Mouse (Mus musculus) right cerebral cortex, adult 18-20 months (tissue): ENCODE measurements around the gene Clec16a.

ENCODE experiments used
- DNase-seq: peaks from one replicate; pipeline ENCODE4 v3.0.0; 2022; ENCODE audit warnings: mixed read lengths

Gene Clec16a

DNA sequence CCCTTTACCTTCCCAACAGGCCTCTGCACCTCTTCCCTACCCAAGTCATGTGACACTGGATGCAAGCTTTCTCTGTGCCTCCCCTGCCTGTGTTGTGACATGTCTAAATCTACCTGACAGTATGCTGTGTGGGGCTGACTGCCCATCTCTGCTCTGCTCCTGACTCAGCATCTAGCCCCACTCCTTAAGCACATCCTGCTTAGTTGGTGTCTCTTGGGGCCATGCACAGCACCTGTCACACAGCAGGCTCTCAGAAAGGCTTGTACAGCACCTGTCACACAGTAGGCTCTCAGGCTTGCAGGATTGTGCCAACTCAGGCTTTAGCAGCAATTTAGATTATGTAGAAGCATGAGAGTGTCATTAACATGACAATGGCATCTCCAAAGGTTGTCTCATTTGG lies 106.7 kb downstream of the Clec16a start:
- no peak for DNase-seq

DNA sequence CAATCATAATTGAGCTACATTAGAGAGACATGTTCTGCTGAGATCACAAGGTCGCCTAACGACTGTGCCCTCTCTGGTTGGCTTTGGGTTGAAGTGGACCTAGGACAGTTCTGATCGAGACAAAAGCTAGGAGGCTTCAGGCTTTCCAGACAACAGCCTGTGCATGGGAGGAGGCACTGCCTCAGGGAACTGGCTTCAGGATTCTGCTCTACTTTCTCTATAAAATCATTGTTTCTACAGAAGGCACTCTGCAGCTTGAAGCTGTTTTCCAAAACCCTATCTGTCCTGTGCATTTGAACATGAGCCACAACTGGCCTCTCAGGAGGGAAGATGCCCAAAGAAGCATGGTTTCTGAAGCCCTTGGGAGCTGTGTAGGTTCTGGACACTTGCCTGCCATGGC lies 107.8 kb downstream of the Clec16a start:
- no peak for DNase-seq

DNA sequence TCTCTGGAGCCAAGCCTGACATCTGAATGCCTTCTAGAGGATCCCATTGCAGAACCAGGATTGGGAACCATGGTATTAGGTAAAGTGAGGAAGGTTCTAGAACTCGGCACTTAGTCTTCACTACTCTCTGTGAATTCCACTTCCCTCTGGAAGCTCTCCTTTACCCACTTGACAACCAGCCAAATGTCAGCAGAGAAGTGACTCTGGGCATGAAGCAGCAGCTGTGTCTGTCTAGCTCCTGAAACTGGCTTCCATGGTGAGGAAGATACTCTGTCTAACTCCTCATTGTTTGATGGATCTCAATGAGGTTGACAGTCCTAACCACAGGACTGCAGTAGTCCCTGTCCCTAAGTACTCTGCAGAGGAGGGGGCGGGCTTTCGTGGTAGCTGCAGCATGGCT lies 110.1 kb downstream of the Clec16a start:
- DNase-seq, result peak; percentile 20

- no peak for DNase-seq
Observed at GRCm38 (mm10) chr16:10655926-10656325, 110.8 kb downstream of the Clec16a start.

DNA sequence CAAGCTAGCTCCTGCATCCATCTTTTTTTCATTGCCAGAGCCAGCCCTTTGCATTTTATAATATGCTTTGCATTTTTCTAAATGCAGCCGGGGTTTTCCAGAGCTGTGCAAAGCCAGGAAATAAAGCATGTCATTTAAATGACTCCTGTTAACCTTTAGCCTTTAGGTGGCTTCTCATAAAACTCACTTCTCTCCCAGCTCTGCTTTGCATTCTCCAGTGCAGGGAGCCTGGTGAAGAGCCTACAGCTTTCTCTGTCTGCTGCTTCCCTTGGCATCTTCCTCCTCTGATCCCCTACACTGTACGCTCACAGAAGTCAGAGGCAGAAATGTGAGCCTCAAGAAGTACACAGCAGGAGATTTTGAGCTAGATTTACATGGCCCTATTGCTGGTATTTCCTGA lies 111.3 kb downstream of the Clec16a start:
- no peak for DNase-seq

DNA sequence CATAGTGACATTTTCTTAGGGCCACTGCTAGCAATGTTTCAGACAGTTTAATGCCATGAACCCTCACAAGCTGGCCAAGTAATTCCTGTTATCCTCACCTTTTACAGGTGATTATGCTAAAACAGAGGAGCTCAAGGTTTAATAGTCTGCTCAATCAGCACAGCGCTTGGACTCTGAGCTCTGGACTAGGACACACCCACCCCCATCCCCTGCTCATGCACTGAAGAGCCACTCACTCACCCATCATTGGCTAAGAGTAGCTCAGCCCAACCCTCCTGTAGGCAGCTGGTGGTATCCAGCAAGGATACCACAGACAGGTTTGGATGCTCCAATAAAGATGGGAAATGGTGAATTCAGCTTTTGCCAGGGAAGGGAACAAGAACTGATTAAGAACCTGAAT lies 111.8 kb downstream of the Clec16a start:
- DNase-seq, result no peak

GRCm38 (mm10) chr16:10659211-10659610 lies 114.1 kb downstream of the Clec16a start:
- DNase-seq, result no peak

DNA sequence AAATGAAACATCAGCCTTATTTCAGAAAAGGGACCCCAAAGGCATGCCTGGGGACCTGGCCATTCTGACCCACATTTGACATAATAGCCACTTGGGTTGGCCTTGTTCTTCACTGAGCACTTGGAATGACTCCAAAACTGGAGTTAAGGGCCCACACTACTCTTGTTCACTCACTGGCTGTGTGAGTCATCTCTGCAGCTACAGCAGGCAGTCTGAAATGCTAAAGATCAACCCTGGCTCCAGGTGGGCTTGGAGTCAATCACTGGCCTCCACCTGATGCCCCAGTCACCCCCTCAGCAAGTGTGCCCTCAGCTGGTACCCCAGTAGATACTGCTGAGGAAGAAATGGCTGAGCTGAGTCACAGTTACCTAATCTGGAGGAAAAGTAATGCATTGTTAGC lies 115.4 kb downstream of the Clec16a start:
- DNase-seq, result peak; percentile 52

- no peak for DNase-seq
Observed at GRCm38 (mm10) chr16:10661385-10661784, 116.2 kb downstream of the Clec16a start.

DNA sequence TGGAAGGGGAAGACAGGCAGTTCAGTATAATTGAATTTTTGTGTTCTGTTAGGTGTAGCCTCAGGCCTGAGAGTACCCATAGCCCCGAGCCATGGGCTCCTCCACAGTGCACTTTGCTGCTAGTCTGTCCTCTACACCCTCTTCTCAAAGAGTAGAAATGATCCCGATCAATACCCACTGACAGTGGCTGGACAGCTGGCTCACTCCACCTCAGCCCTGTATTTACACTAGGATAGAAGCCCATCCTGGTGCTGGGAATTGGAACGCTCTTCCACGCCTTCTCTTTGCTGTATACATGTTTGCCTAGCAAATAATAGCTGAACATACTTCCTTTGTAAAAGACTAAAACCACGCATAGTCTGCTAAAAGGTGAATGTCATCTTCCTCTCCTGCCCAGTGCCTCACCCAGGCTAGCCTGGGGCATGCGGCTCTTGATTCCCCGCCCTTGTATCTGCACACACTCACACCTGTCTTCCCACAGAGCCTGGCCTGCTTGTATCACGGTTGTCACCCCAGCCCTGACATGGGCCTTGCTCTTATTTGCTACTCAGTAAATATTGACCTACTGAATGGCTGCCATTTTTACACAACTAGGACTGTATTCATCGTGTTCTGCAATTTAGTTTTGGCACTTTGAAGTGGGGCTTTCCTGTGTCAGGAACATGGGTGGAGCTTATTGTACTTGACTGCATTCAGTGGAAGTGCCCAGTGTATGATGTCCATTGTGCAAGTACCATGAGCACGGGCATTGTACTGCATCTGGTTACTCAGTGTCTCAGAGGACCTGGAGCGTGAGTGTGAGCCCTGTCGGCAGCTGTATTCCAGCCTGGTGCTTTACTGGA lies 119.0 kb downstream of the Clec16a start:
- DNase-seq, result no peak

GRCm38 (mm10) chr16:10664921-10665894 lies 120.1 kb downstream of the Clec16a start:
- peak; percentile 43 for DNase-seq

DNA sequence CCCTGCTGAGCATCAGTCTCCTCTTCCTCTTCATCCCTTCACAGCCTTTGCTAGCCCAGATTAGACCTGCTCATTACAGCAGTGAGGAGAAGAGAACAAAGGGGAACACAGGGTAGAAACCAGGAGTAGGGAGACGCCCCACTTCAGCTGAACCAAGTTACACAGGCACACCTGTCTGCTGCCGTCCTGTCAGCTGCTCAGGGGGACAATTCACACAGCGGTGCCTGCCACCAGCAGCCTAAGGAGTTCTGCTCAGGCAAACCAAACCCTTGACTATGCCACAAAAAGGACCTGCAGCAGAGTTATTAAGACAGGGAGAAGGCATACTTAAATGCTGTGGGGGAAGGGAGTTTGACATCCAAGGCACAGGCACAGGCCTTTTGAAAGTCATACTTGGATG lies 121.6 kb downstream of the Clec16a start:
- DNase-seq, result no peak

GRCm38 (mm10) chr16:10668453-10668852 lies 123.3 kb downstream of the Clec16a start:
- DNase-seq, result no peak

DNA sequence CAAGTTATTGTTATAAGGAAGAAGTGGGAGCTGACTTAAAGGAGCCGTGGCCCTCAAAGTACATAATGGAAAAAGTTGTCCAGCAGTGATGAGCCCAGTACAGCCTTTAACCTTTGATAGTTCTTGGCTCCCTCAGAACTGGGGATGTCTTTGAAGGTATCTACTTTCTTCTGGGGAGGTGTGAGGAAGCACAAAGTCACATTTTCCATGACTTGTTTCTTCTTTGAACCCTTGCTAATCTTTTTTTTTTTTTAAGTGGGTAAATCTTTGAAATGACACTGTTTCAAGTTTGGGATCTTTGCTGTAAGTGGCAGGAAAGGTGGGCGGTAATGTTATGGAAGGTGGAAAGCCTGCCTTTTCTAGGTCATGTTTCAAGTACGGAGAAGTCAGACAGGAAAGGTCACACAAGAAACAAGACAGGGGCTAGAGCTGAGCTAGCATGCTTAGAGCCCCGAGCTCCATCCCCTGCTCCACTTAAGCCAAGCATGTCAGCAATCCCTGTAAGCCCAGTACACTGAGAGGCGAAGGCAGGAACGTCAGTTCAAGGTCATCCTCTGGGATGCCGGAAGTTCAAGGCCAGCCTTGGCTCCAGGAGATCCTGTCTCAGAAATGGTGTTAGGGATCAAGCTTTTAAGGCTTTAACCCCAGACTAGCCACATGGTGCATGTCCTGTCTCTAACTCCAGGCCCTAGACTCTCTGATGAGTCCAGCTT lies 124.0 kb downstream of the Clec16a start:
- DNase-seq, result no peak

GRCm38 (mm10) chr16:10669936-10670335 lies 124.8 kb downstream of the Clec16a start:
- no peak for DNase-seq

GRCm38 (mm10) chr16:10672490-10672889 lies 127.4 kb downstream of the Clec16a start:
- DNase-seq, result no peak

GRCm38 (mm10) chr16:10674020-10674419 lies 128.9 kb downstream of the Clec16a start:
- no peak for DNase-seq

DNA sequence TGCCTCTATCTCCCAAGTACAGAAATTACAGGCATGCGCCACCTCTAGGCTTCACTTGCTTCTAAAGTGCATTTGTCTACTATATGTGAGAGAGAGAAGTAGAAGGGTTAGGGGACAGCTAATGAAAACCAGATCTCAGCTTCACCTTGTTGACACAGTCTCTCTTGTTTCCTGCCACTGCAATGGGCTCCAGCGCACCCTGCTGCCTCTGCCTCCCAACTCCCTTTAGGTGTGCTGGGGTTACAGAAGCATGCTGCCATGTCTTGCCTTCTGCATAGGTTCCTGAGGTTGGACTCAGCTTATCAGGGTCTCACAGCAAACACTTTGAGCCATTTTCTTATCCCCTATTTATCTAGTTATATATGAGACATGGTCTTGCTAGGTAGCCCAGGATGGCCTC lies 129.8 kb downstream of the Clec16a start:
- no peak for DNase-seq

DNA sequence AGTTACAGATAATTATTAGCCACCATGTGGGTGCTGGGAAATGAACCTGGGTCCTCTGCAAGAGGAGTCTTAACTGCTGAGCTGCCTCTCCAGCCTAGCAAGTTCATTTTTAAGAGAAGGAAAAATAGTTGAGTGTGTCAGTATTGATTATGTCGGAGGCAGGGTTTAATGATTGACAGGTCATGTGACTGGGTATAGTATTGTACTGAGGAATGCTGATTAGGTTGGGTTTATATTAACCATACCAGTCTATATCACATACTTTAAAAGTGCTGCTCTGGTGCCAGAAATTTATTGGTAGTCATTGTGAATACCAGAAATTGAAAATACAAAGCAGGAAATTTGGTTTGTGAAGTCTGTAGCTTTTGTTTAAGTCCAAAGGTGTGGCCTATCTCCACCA lies 130.5 kb downstream of the Clec16a start:
- DNase-seq, result no peak

- DNase-seq, result no peak
Observed at GRCm38 (mm10) chr16:10676461-10677066, 131.4 kb downstream of the Clec16a start.

GRCm38 (mm10) chr16:10682521-10682920 lies 137.4 kb downstream of the Clec16a start:
- DNase-seq, result no peak

- no peak for DNase-seq
Observed at GRCm38 (mm10) chr16:10683193-10684000, 138.3 kb downstream of the Clec16a start.
